Mouse (Mus musculus): Measurements from ENCODE around the gene Skap1. TPM values are rescaled to one million over a fixed set of nuclear protein-coding genes. Genes with fewer than 3 reads are reported as not detected.

The Skap1 gene
- polyA plus RNA-seq, 1 experiment, result 2.3 TPM

DNA sequence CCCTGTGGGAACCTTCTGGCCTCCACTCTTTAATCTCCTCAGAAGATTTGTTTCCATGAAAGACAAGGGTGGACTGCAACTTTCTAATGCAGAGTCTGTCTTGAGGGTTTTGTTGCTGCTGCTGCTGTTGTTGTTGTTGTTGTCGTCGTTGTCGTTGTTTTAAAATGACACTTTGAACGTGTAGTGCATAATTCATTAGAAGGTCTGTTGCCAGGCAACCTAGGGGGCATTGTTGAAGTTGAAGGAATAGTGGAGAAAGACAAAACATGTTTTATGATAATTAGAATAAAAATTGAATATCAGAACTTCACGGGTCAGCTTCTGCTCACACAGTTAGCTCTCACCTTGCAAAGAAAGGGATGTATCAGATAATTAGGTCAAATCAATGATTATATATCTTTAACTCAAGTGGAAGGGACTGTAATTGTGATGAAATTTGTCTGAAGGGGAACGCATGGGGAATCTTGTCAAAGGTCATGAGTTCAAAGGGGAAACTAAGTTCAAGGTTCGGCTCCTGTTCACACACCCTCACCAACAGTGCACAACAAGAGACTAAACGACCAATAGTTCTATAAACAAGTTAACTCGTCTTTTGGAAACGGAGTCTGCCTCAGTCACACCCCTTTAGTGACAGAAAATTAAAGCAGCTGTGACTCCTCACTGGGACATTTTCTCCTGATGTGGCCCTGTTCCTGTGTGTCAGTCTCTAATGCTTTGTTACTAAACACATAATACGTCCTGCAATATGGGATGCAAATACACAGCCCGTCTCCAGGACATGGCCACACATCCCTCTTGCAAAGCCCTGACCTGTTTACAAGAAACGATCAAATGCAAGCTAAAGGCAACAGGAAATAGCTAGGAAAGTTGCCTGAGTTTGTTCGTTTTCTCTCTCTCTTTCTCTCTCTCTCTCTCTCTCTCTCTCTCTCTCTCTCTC lies 112.4 kb downstream of the Skap1 start:
- TF ChIP-seq POLR2A (IDR thresholded peaks at IDR 0.05; ENCODE audit: borderline replicate concordance, extremely low read depth, insufficient read depth, insufficient read length, poor library complexity, severe bottlenecking) (no peak), CTCF (IDR thresholded peaks at IDR 0.05; ENCODE audit: borderline replicate concordance, extremely low read depth, insufficient read depth, insufficient read length) (no peak)
- DNase-seq (ENCODE audit: low read depth), result no peak

DNA sequence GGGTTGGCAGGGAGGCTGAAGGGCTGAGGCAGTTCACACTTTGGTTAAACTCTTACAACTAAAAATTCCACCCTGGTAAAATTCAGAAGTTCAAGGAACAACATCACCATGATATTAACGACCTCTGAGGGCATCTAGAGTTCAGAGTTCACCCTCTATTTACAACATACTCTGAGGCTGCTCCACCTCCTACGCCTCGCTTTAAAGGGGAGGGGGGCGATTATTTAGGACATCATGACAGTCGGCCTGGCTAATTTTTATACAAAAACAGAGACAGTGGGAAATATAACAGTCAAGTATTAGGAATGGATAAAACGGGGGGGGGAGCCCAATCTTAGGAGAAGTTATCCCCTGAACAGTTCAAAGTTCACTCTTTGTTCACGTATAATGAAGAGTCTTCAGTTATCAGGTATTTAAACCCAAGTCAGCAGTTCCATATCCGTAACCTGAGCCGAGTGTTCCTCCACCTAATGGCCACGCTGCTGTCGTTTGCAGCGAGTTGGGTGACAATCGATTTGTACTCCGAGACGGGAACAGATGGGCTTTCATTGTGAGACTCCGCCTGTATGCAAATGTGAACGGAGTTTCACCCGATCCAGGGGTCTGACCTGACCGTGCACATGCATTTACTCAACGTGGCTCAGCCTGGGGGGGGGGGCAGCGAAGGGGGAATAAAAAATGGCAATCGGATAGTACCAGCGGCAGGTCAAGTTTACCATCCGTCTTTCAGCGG lies 114.3 kb downstream of the Skap1 start:
- peak; percentile 71 for DNase-seq (ENCODE audit: low read depth)
- no peak for TF ChIP-seq CTCF (IDR thresholded peaks at IDR 0.05; ENCODE audit: borderline replicate concordance, extremely low read depth, insufficient read depth, insufficient read length)
- TF ChIP-seq POLR2A (IDR thresholded peaks at IDR 0.05; ENCODE audit: borderline replicate concordance, extremely low read depth, insufficient read depth, insufficient read length, poor library complexity, severe bottlenecking), result no peak

DNA sequence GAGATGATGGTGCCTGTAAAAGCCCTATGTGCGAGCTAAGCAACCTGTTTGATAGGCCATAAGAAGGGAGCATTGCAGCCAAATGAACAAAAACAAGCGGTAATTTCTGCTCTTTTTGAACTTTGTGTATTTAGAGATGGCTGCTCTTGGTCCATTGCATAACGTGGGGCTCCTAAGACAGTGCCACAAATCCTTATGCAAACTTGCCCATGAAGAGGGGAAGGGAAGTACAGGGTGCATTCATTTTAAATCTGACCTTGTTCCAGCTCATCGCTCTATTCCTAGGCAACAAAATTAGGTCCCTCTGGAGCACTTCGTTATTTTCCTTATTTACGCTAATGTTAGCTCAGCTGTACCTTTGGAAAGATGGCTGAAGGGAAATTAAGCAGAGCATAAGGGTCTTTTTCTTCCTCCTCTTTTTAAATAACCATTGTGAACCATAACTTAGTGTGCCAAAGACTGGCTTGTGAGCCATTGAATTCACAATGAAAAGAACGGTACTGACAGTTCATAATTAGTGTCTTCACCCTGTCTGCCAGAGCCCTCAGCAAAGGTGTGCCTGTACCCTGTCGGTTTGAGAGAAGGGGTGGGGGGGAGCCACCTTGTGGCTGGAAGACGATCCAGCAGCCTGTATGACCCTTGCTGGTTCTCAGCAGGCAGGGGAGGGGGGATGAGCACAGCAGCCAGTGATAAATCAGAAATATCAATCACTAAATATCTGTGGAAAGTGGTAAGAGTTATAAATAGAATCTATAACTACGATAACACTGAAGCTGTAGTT lies 117.4 kb downstream of the Skap1 start:
- DNase-seq (ENCODE audit: low read depth), result peak; percentile 68
- TF ChIP-seq POLR2A (IDR thresholded peaks at IDR 0.05; ENCODE audit: borderline replicate concordance, extremely low read depth, insufficient read depth, insufficient read length, poor library complexity, severe bottlenecking) (no peak), CTCF (IDR thresholded peaks at IDR 0.05; ENCODE audit: borderline replicate concordance, extremely low read depth, insufficient read depth, insufficient read length) (peak; percentile 77)

DNA sequence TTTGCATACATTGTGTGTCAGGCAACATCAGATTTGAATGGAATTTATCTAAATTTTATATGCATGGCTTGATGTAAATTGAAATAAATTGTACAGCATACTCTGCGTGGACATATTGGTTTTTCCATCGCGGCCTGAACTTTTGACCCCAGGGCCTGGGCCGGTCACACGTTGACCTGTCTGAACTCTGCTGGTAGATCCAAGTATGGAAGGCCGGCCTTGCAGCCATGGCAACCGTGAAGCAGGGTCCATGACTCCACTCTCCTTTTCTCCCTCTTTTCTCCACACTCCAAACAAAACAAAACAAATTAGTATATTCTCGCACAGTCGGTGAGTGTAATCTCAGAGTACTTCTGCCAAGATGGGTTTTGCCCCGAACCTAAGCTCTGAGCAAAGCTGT lies 118.2 kb downstream of the Skap1 start:
- TF ChIP-seq CTCF (IDR thresholded peaks at IDR 0.05; ENCODE audit: borderline replicate concordance, extremely low read depth, insufficient read depth, insufficient read length) (no peak), POLR2A (IDR thresholded peaks at IDR 0.05; ENCODE audit: borderline replicate concordance, extremely low read depth, insufficient read depth, insufficient read length, poor library complexity, severe bottlenecking) (no peak)
- DNase-seq (ENCODE audit: low read depth), result no peak

DNA sequence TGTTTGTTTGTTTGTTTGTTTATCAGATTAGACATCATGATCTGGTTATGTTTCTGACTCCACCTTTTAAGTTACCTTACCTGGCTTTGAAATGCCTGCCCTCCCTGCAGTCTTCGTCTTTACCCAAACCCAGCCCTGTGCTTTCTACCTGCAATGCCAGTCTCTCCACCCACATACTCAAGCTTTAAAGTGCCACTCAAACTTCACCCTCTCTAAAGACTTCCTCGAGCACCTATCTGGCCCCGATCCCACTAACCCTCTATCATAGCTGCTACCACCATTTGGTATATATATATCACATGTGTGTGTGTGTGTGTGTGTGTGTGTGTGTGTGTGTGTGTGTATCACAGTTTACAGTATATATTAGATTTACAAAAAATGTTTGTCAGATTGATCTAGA lies 125.4 kb downstream of the Skap1 start:
- DNase-seq (ENCODE audit: low read depth), result no peak
- TF ChIP-seq CTCF (IDR thresholded peaks at IDR 0.05; ENCODE audit: borderline replicate concordance, extremely low read depth, insufficient read depth, insufficient read length) (no peak), POLR2A (IDR thresholded peaks at IDR 0.05; ENCODE audit: borderline replicate concordance, extremely low read depth, insufficient read depth, insufficient read length, poor library complexity, severe bottlenecking) (no peak)

DNA sequence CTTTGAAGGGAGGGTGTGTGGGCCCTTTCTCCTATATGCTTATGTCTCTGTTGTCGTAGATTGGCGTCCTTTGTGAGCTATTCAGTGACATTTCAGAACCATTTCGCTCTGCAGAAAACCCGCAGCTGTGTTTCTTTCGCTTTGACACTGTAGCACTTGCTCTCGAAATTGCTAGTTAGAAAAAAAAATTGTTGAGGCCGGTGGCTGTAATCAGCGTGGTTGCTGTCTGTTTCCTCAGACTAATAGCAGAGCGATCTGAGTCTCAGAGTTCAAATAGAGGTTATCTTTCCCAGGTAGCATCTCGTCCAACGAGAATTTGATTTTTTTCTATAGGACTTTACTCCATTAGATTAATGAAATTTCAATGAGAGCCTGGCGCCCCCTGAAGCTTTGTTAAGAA lies 131.5 kb downstream of the Skap1 start:
- TF ChIP-seq POLR2A (IDR thresholded peaks at IDR 0.05; ENCODE audit: borderline replicate concordance, extremely low read depth, insufficient read depth, insufficient read length, poor library complexity, severe bottlenecking) (no peak), CTCF (IDR thresholded peaks at IDR 0.05; ENCODE audit: borderline replicate concordance, extremely low read depth, insufficient read depth, insufficient read length) (no peak)
- peak; percentile 74 for DNase-seq (ENCODE audit: low read depth)

DNA sequence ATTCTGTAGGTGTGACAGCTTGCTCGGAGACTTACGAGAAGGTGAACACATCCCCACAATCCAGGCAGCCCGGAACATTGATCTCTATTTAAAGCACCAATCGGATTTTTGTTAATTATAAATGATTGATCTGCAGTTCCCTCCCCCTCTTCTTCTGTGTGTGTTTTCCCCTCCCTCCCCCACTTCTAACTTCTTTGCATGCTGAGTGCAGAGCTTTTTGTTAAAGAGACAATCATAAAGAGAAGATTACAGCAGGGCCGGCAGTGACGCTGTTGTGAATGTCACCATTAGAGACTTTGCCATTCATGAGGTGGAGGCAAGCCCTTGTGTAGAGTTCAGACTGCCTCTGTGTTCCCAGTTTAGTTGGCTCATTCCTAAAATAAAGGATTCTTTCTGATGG lies 131.9 kb downstream of the Skap1 start:
- peak; percentile 67 for DNase-seq (ENCODE audit: low read depth)
- TF ChIP-seq CTCF (IDR thresholded peaks at IDR 0.05; ENCODE audit: borderline replicate concordance, extremely low read depth, insufficient read depth, insufficient read length), result no peak
- TF ChIP-seq POLR2A (IDR thresholded peaks at IDR 0.05; ENCODE audit: borderline replicate concordance, extremely low read depth, insufficient read depth, insufficient read length, poor library complexity, severe bottlenecking), result no peak

DNA sequence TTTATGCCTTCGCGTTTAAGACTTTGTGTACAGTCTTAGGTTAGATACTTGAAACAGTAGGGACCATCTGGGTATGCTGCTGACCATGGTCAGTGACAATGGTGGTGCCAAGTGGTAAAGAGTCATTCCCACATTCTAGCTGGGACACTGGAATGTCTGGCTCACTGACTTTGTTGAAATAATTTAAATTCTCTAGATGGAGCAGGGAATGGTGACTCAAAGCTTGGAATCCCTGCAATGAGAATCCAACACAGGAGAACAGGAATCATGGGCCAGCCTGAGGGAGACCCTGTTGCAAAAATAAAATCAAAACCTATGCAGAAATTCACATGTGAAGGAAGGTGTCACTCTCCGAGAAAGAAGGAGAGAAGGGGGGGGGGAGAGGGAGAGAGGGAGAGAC lies 138.4 kb downstream of the Skap1 start:
- no peak for DNase-seq (ENCODE audit: low read depth)
- no peak for TF ChIP-seq POLR2A (IDR thresholded peaks at IDR 0.05; ENCODE audit: borderline replicate concordance, extremely low read depth, insufficient read depth, insufficient read length, poor library complexity, severe bottlenecking)

DNA sequence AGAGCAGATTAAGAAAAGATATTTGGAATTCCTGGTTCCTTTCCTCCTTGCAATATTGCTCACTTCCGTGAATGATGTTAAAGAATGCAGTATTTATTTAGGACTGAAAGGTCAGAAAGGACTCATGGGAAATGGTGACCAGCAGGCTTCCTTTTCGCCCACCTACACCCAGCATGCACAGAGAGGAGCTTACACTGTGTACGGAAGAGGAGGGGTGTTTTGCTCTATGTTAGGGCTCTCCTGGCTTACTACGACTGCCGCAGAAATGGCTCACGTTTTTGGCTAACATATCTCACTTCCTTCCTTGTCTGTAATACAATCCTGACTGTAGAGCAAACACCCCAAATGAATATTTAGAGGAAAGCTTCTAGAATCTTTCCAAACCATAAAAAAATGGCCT lies 139.9 kb downstream of the Skap1 start:
- TF ChIP-seq POLR2A (IDR thresholded peaks at IDR 0.05; ENCODE audit: borderline replicate concordance, extremely low read depth, insufficient read depth, insufficient read length, poor library complexity, severe bottlenecking) (no peak), CTCF (IDR thresholded peaks at IDR 0.05; ENCODE audit: borderline replicate concordance, extremely low read depth, insufficient read depth, insufficient read length) (no peak)
- no peak for DNase-seq (ENCODE audit: low read depth)

DNA sequence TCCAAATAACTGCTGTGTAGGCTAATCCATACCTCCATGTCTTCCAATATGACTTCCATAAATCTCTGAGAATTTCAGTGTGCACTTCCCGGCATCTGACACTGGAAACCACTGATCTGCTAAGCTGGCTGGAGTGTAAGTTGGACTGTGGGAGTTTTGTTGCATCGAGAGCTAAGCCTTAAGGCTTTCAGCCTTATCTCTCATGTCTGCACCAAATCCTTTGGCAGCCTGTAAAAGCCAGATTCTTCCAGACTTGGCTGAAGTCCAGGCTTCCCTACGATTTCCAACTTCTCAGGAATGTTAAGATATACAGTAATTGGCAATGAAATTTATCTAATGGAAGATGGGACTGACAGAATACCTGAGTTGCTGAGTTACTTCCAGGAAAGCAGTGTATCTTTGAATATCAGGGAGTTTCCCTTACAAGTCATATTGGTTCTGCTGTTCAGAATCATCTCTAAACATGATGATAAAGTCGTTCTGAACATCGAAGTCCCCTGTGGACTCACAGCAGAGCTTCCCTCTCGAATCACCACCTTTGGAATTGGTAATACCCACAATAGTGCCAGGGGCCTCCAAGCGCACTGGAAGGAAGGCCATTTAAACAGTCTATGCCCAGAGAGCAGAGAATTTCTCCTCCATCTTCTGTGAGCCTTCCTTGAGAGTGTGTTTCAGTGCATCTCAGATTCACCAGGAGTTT lies 140.5 kb downstream of the Skap1 start:
- TF ChIP-seq POLR2A (IDR thresholded peaks at IDR 0.05; ENCODE audit: borderline replicate concordance, extremely low read depth, insufficient read depth, insufficient read length, poor library complexity, severe bottlenecking), result no peak
- TF ChIP-seq CTCF (IDR thresholded peaks at IDR 0.05; ENCODE audit: borderline replicate concordance, extremely low read depth, insufficient read depth, insufficient read length), result no peak
- DNase-seq (ENCODE audit: low read depth), result peak; percentile 59
